Mouse (Mus musculus): Measurements from ENCODE around the gene Eme1. TPM values are rescaled to one million over a fixed set of nuclear protein-coding genes. Genes with fewer than 3 reads are reported as not detected.
A peak's percentile ranks its signal among the peaks of the same experiment; 100 is the strongest.

Gene Eme1
- polyA plus RNA-seq, 1 experiment from 2014 or later, result 15.8 TPM

GRCm38 (mm10) chr11:94644461-94645219 is 9.1 kb downstream of the Eme1 start:
- 87% methylated on average over 8 of the region's 8 CpGs for WGBS
- Histone ChIP-seq H3K4me1 (no peaks in the 10 kb centered on the region), H3K27me3 (no peaks in the 10 kb centered on the region), H3K9ac (no peak overlapping the region), H3K4me2 (replicated peaks) (no peak overlapping the region), H3K27ac (replicated peaks) (no peak overlapping the region), H3K36me3 (peaks cover 84% of the 10 kb centered on the region), H3K9me3 (replicated peaks) (no peaks in the 10 kb centered on the region), H3K4me3 (replicated peaks) (no peak overlapping the region)
- no peak for ATAC-seq (ENCODE audit: insufficient number of reproducible peaks, low FRiP score, low TSS enrichment, low read depth)

- Histone ChIP-seq H3K27ac (replicated peaks) (no peak overlapping the region), H3K27me3 (no peaks in the 10 kb centered on the region), H3K9me3 (replicated peaks) (no peaks in the 10 kb centered on the region), H3K4me3 (replicated peaks) (no peak overlapping the region), H3K4me2 (replicated peaks) (no peak overlapping the region), H3K9ac (no peak overlapping the region), H3K4me1 (peaks cover 12% of the 10 kb centered on the region), H3K36me3 (peaks cover 75% of the 10 kb centered on the region)
- WGBS, result 84% methylated on average over 5 of the region's 5 CpGs
- no peak for ATAC-seq (ENCODE audit: insufficient number of reproducible peaks, low FRiP score, low TSS enrichment, low read depth)
Measured at GRCm38 (mm10) chr11:94634431-94634830, 19.3 kb downstream of the Eme1 start.

- no peak overlapping the region for H3K9ac ChIP-seq
- H3K27me3 ChIP-seq, result no peaks in the 10 kb centered on the region
- peaks cover 60% of the 10 kb centered on the region for H3K36me3 ChIP-seq
- ATAC-seq (ENCODE audit: insufficient number of reproducible peaks, low FRiP score, low TSS enrichment, low read depth), result no peak
- WGBS, result 87% methylated on average over 8 of the region's 8 CpGs
- no peak overlapping the region for H3K27ac ChIP-seq (replicated peaks)
- H3K9me3 ChIP-seq (replicated peaks), result no peaks in the 10 kb centered on the region
- H3K4me3 ChIP-seq (replicated peaks), result no peak overlapping the region
- peaks cover 12% of the 10 kb centered on the region for H3K4me1 ChIP-seq
- H3K4me2 ChIP-seq (replicated peaks), result no peak overlapping the region
Measured at GRCm38 (mm10) chr11:94632988-94633387, 20.8 kb downstream of the Eme1 start.

- no peak overlapping the region for H3K9ac ChIP-seq
- H3K36me3 ChIP-seq, result peaks cover 50% of the 10 kb centered on the region
- WGBS, result 87% methylated on average over 5 of the region's 5 CpGs
- no peak for ATAC-seq (ENCODE audit: insufficient number of reproducible peaks, low FRiP score, low TSS enrichment, low read depth)
- no peak overlapping the region for H3K27ac ChIP-seq (replicated peaks)
- H3K4me3 ChIP-seq (replicated peaks), result no peak overlapping the region
- no peaks in the 10 kb centered on the region for H3K27me3 ChIP-seq
- no peaks in the 10 kb centered on the region for H3K9me3 ChIP-seq (replicated peaks)
- peaks cover 12% of the 10 kb centered on the region for H3K4me1 ChIP-seq
- no peak overlapping the region for H3K4me2 ChIP-seq (replicated peaks)
Measured at GRCm38 (mm10) chr11:94631969-94632368, 21.8 kb downstream of the Eme1 start.

GRCm38 (mm10) chr11:94630199-94631011 is 23.4 kb downstream of the Eme1 start:
- WGBS, result 8% methylated on average over 26 of the region's 26 CpGs
- Histone ChIP-seq H3K4me3 (replicated peaks) (peak overlapping the region; percentile 76), H3K9ac (peak overlapping the region; percentile 88), H3K27ac (replicated peaks) (peak overlapping the region; percentile 18), H3K27me3 (no peaks in the 10 kb centered on the region), H3K4me2 (replicated peaks) (peak overlapping the region; percentile 63), H3K4me1 (peaks cover 12% of the 10 kb centered on the region), H3K9me3 (replicated peaks) (no peaks in the 10 kb centered on the region), H3K36me3 (peaks cover 34% of the 10 kb centered on the region)
- no peak for ATAC-seq (ENCODE audit: insufficient number of reproducible peaks, low FRiP score, low TSS enrichment, low read depth)

GRCm38 (mm10) chr11:94629884-94630198 is 23.9 kb downstream of the Eme1 start:
- Histone ChIP-seq H3K27ac (replicated peaks) (peak overlapping the region; percentile 18), H3K36me3 (peaks cover 29% of the 10 kb centered on the region), H3K4me1 (peaks cover 12% of the 10 kb centered on the region), H3K9ac (peak overlapping the region; percentile 88), H3K9me3 (replicated peaks) (no peaks in the 10 kb centered on the region), H3K27me3 (no peaks in the 10 kb centered on the region), H3K4me2 (replicated peaks) (peak overlapping the region; percentile 63), H3K4me3 (replicated peaks) (peak overlapping the region; percentile 76)
- WGBS, result 1% methylated on average over 10 of the region's 28 CpGs
- ATAC-seq (ENCODE audit: insufficient number of reproducible peaks, low FRiP score, low TSS enrichment, low read depth), result 0 out of 2 replicates have a peak, but pooled peaks have one; percentile 8

GRCm38 (mm10) chr11:94629199-94629883 is 24.4 kb downstream of the Eme1 start, which contains the start of gene Lrrc59:
Gene Lrrc59, plus strand, starts transcription at chr11:94629767.
- Histone ChIP-seq H3K27me3 (no peaks in the 10 kb centered on the region), H3K9ac (peak within 1 kb of the TSS; percentile 88), H3K4me3 (replicated peaks) (peak within 1 kb of the TSS; percentile 76), H3K27ac (replicated peaks) (peak within 1 kb of the TSS; percentile 41), H3K4me1 (peaks cover 12% of the 10 kb centered on the region), H3K9me3 (replicated peaks) (no peaks in the 10 kb centered on the region), H3K36me3 (peaks cover 24% of the 10 kb centered on the region), H3K4me2 (replicated peaks) (peak within 1 kb of the TSS; percentile 63)
- ATAC-seq (ENCODE audit: insufficient number of reproducible peaks, low FRiP score, low TSS enrichment, low read depth), result peak; percentile 92
- 6% methylated on average over 31 of the region's 41 CpGs for WGBS

GRCm38 (mm10) chr11:94622162-94622561 is 31.6 kb downstream of the Eme1 start:
- Histone ChIP-seq H3K27ac (replicated peaks) (no peak overlapping the region), H3K4me2 (replicated peaks) (no peak overlapping the region), H3K9me3 (replicated peaks) (no peaks in the 10 kb centered on the region), H3K4me3 (replicated peaks) (no peak overlapping the region), H3K36me3 (no peaks in the 10 kb centered on the region), H3K9ac (no peak overlapping the region), H3K27me3 (no peaks in the 10 kb centered on the region), H3K4me1 (no peaks in the 10 kb centered on the region)
- ATAC-seq (ENCODE audit: insufficient number of reproducible peaks, low FRiP score, low TSS enrichment, low read depth), result no peak
- 68% methylated on average over 2 of the region's 2 CpGs for WGBS

- Histone ChIP-seq H3K36me3 (no peaks in the 10 kb centered on the region), H3K9ac (no peak overlapping the region), H3K4me2 (replicated peaks) (no peak overlapping the region), H3K4me1 (no peaks in the 10 kb centered on the region), H3K27me3 (no peaks in the 10 kb centered on the region), H3K4me3 (replicated peaks) (no peak overlapping the region), H3K9me3 (replicated peaks) (no peaks in the 10 kb centered on the region), H3K27ac (replicated peaks) (no peak overlapping the region)
- ATAC-seq (ENCODE audit: insufficient number of reproducible peaks, low FRiP score, low TSS enrichment, low read depth), result no peak
Measured at GRCm38 (mm10) chr11:94621458-94621852, 32.3 kb downstream of the Eme1 start.

- ATAC-seq (ENCODE audit: insufficient number of reproducible peaks, low FRiP score, low TSS enrichment, low read depth), result no peak
- Histone ChIP-seq H3K27ac (replicated peaks) (no peak overlapping the region), H3K27me3 (no peaks in the 10 kb centered on the region)
Measured at GRCm38 (mm10) chr11:94620766-94621457, 32.9 kb downstream of the Eme1 start.

GRCm38 (mm10) chr11:94617646-94618045 is 36.1 kb downstream of the Eme1 start:
- Histone ChIP-seq H3K9me3 (replicated peaks) (no peaks in the 10 kb centered on the region), H3K4me1 (0 out of 2 replicates have a peak, but pooled peaks cover 3% of the 10 kb centered on the region), H3K27ac (replicated peaks) (no peak overlapping the region), H3K4me2 (replicated peaks) (no peak overlapping the region), H3K36me3 (no peaks in the 10 kb centered on the region), H3K4me3 (replicated peaks) (no peak overlapping the region), H3K27me3 (no peaks in the 10 kb centered on the region), H3K9ac (no peak overlapping the region)
- ATAC-seq (ENCODE audit: insufficient number of reproducible peaks, low FRiP score, low TSS enrichment, low read depth), result no peak
- WGBS, result 85% methylated on average over 2 of the region's 2 CpGs

More at GRCm38 (mm10) chr11:94620766-94621457, 32.9 kb downstream of the Eme1 start:
- no peaks in the 10 kb centered on the region for H3K36me3 ChIP-seq
- no peak overlapping the region for H3K4me2 ChIP-seq (replicated peaks)
- WGBS, result 57% methylated on average over 6 of the region's 6 CpGs
- H3K4me3 ChIP-seq (replicated peaks), result no peak overlapping the region
- no peaks in the 10 kb centered on the region for H3K9me3 ChIP-seq (replicated peaks)
- H3K4me1 ChIP-seq, result no peaks in the 10 kb centered on the region
- H3K9ac ChIP-seq, result no peak overlapping the region
